ENCODE assay signal across 9 mouse cellular contexts in the genomic region with DNA sequence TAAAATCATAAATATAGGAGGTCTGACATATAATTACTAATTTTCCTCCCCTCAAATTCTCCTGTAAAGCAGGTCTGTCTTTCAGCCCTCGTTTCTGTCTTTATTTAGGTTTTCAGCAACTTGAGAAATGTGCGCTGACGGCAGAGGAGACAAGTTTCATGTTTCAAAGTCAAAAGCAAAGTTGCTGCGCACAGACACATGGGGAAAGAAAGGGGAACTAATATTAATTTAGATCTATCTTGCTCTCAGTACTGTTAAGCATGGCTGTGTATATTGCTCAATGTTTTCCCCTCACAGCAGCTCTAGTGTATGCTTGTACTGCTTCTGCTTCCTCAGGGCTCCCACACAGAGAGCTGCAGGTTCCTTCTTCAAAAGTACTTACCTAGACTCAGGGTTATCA. TPM values are rescaled to one million over a fixed set of nuclear protein-coding genes. Genes with fewer than 3 reads are reported as not detected.
A peak's percentile ranks its signal among the peaks of the same experiment; 100 is the strongest.
DNase-seq lines count a peak whose midpoint lies in the region; ATAC-seq and TF ChIP-seq lines count a peak whose summit lies in the region.
"Had no signal": no experiment of that assay in that cellular context is flagged by ENCODE, and none has a peak within 500 bp of the region (broad histone marks: within the 10 kb centered on the region; RNA-seq: fewer than 3 reads in every experiment).

No protein-coding gene starts in this region.

- no peaks in the 10 kb centered on the region for H3K36me3 ChIP-seq in heart, embryonic 12.5 days
- H3K36me3 ChIP-seq in heart, embryonic 10.5 days = no peaks in the 10 kb centered on the region
- H3K36me3 ChIP-seq in heart, embryonic 14.5 days (ENCODE audit: control insufficient read depth, insufficient read depth, low read length) = no peaks in the 10 kb centered on the region
- H3K36me3 ChIP-seq in liver, postnatal 0 days (replicated peaks; ENCODE audit: insufficient read depth, low read length) = no peaks in the 10 kb centered on the region
- H3K36me3 ChIP-seq in thymus, adult 2 months (ENCODE audit: control insufficient read depth, insufficient read depth, low read length) = 0 out of 2 replicates have a peak, but pooled peaks cover 4% of the 10 kb centered on the region

- no peaks in the 10 kb centered on the region for H3K9me3 ChIP-seq in heart, embryonic 12.5 days (replicated peaks)
- no peaks in the 10 kb centered on the region for H3K9me3 ChIP-seq in heart, embryonic 10.5 days
- no peaks in the 10 kb centered on the region for H3K9me3 ChIP-seq in heart, embryonic 14.5 days (ENCODE audit: control insufficient read depth, low read length)
- H3K9me3 ChIP-seq in liver, postnatal 0 days (ENCODE audit: low read length) = no peaks in the 10 kb centered on the region

- H3K27me3 ChIP-seq in heart, embryonic 12.5 days (replicated peaks) = no peaks in the 10 kb centered on the region
- no peaks in the 10 kb centered on the region for H3K27me3 ChIP-seq in heart, embryonic 10.5 days (ENCODE audit: insufficient read depth, poor library complexity, severe bottlenecking)
- H3K27me3 ChIP-seq in heart, embryonic 14.5 days (ENCODE audit: control insufficient read depth, insufficient read depth, low read length) = 0 out of 2 replicates have a peak, but pooled peaks cover 6% of the 10 kb centered on the region
- H3K27me3 ChIP-seq in liver, postnatal 0 days (ENCODE audit: insufficient read depth, low read length) = no peaks in the 10 kb centered on the region; the same call in 1 of the 2 replicates
- no peaks in the 10 kb centered on the region for H3K27me3 ChIP-seq in thymus, adult 2 months (ENCODE audit: control insufficient read depth, insufficient read depth, low read length)

- WGBS in heart, embryonic 12.5 days = 58% methylated on average over 4 of the region's 4 CpGs
- WGBS in heart, embryonic 10.5 days = 68% methylated on average over 4 of the region's 4 CpGs
- 70% methylated on average over 4 of the region's 4 CpGs for WGBS in heart, embryonic 14.5 days
- WGBS in liver, postnatal 0 days (ENCODE audit: insufficient replicate concordance) = 38% methylated on average over 4 of the region's 4 CpGs
- WGBS in thymus, adult 2 months = 1% methylated on average over 4 of the region's 4 CpGs

- TF ChIP-seq EP300 in liver, postnatal 0 days (IDR thresholded peaks at IDR 0.05; ENCODE audit: low read depth) = no peak

- ATAC-seq in heart, embryonic 12.5 days (ENCODE audit: insufficient number of reproducible peaks, low FRiP score) = no peak
- ATAC-seq in heart, embryonic 14.5 days (ENCODE audit: insufficient number of reproducible peaks, insufficient read depth, low FRiP score, low read depth) = no peak
- ATAC-seq in liver, postnatal 0 days = no peak

- TF ChIP-seq POLR2A in thymus, adult 2 months (IDR thresholded peaks at IDR 0.05; ENCODE audit: control insufficient read depth, extremely low read depth, insufficient read depth, low read length, poor library complexity) = no peak

- H3K4me2 ChIP-seq in heart, embryonic 12.5 days = peak overlapping the region; percentile 24
- peak overlapping the region; percentile 91 for H3K4me2 ChIP-seq in heart, embryonic 14.5 days (ENCODE audit: low read length)
- H3K4me2 ChIP-seq in liver, postnatal 0 days (ENCODE audit: low read depth, low read length) = peak overlapping the region; percentile 76

- DNase-seq in heart, embryonic 10.5 days (ENCODE audit: low spot score) = no peak
- DNase-seq in B cell, adult 2 months = peak; percentile 55 to 57
- DNase-seq in liver, postnatal 0 days = peak; percentile 21
- DNase-seq in retina, embryonic 14.5 days (ENCODE audit: low spot score) = no peak
- no peak for DNase-seq in layer of hippocampus, postnatal 14 days (ENCODE audit: low spot score in 2 of 2)
- no peak for DNase-seq in thymus, adult 2 months
- DNase-seq: gastrocnemius, postnatal 36 days had no signal

- H3K9ac ChIP-seq in heart, embryonic 12.5 days = no peak overlapping the region
- no peak overlapping the region for H3K9ac ChIP-seq in heart, embryonic 14.5 days (ENCODE audit: low read length)
- H3K9ac ChIP-seq in liver, postnatal 0 days (replicated peaks) = peak overlapping the region; percentile 78

- H3K4me1 ChIP-seq in heart, embryonic 12.5 days (replicated peaks) = peaks cover 12% of the 10 kb centered on the region; the same call in 1 of the 2 replicates
- H3K4me1 ChIP-seq in heart, embryonic 10.5 days = peaks cover 15% of the 10 kb centered on the region
- peaks cover 4 to 7% of the 10 kb centered on the region in 2 experiments for H3K4me1 ChIP-seq in heart, embryonic 14.5 days (ENCODE audit: control insufficient read depth in 2 of 2, insufficient read depth in 2 of 2, low read length in 2 of 2)
- peaks cover 18% of the 10 kb centered on the region for H3K4me1 ChIP-seq in liver, postnatal 0 days (ENCODE audit: insufficient read depth)
- peaks cover 18% of the 10 kb centered on the region for H3K4me1 ChIP-seq in thymus, adult 2 months (replicated peaks; ENCODE audit: control insufficient read depth, insufficient read depth, low read length)

- TF ChIP-seq CTCF in liver, postnatal 0 days (IDR thresholded peaks at IDR 0.05; ENCODE audit: low read depth) = no peak
- no peak for TF ChIP-seq CTCF in thymus, adult 2 months (IDR thresholded peaks at IDR 0.05; ENCODE audit: borderline replicate concordance, control insufficient read depth, extremely low read depth, insufficient read depth, low read length, poor library complexity)

- H3K27ac ChIP-seq in heart, embryonic 12.5 days (ENCODE audit: poor library complexity, severe bottlenecking) = no peak overlapping the region
- no peak overlapping the region for H3K27ac ChIP-seq in heart, embryonic 10.5 days
- H3K27ac ChIP-seq in heart, embryonic 14.5 days (replicated peaks in 1 of 2; ENCODE audit: control insufficient read depth in 1 of 2, insufficient read depth in 1 of 2, low read depth in 2 of 2, low read length in 2 of 2) = no peak overlapping the region
- H3K27ac ChIP-seq in liver, postnatal 0 days (ENCODE audit: low read depth) = peak overlapping the region; percentile 95
- no peak overlapping the region; the same call in 1 of the 2 replicates for H3K27ac ChIP-seq in thymus, adult 2 months (ENCODE audit: control insufficient read depth, insufficient read depth, low read length)

- H3K4me3 ChIP-seq in heart, embryonic 12.5 days = peak overlapping the region; percentile 15; the same call in 1 of the 2 replicates
- no peak overlapping the region for H3K4me3 ChIP-seq in heart, embryonic 10.5 days
- H3K4me3 ChIP-seq in heart, embryonic 14.5 days (ENCODE audit: control insufficient read depth in 1 of 2, insufficient read depth in 1 of 2, low read depth in 1 of 2, low read length in 2 of 2) = peak overlapping the region in 1 of 2 experiments; percentile 53; a peak in 1 of 4 replicates
- H3K4me3 ChIP-seq in liver, postnatal 0 days (ENCODE audit: low read depth, low read length) = peak overlapping the region; percentile 69
- H3K4me3 ChIP-seq in thymus, adult 2 months (ENCODE audit: control insufficient read depth, insufficient read depth, low read length) = no peak overlapping the region

RNA-seq across cellular contexts. Expression of gene Itga4, which starts 1.7 kb away (rescaled TPM):
- polyA plus RNA-seq in heart, embryonic 12.5 days (2016; fragmentation: Nextera tagmentation; extraction: Ambion mirVana) = 8.8 and 9.2 TPM in 2 replicates
- 10.8 and 11.3 TPM in 2 replicates for polyA plus RNA-seq in heart, embryonic 10.5 days (2016; fragmentation: Nextera tagmentation; extraction: Ambion mirVana)
- polyA plus RNA-seq in heart, embryonic 14.5 days (2014; fragmentation: Nextera tagmentation; extraction: Ambion mirVana) = 3.4 and 3.8 TPM in 2 replicates
- polyA plus RNA-seq in liver, postnatal 0 days (2015; fragmentation: Nextera tagmentation; extraction: Ambion mirVana) = 8.3 and 10.2 TPM in 2 replicates
- 10 to 100 TPM; 17.3 to 20.1 TPM for total RNA-seq in layer of hippocampus, postnatal 14 days (2021)
- polyA plus RNA-seq in thymus, adult 2 months (2012; rRNA removed) = 26.2 and 27.5 TPM in 2 replicates

Comparison
In these comparisons a context has a peak if more than half of its experiments do, and no peak if none do; other contexts are left out.
1. H3K4me3 ChIP-seq: peak in heart, embryonic 12.5 days (single experiment) and liver, postnatal 0 days (single experiment); none in heart, embryonic 10.5 days (single experiment) and thymus, adult 2 months (single experiment).
2. H3K4me2 ChIP-seq: peak in every context shown above with its lines; median percentile 91 in heart, embryonic 14.5 days; 76 in liver, postnatal 0 days; 24 in heart, embryonic 12.5 days.
3. DNase-seq: peak in B cell, adult 2 months (2 of 2) and liver, postnatal 0 days (single experiment); none in heart, embryonic 10.5 days (single experiment), retina, embryonic 14.5 days (single experiment), layer of hippocampus, postnatal 14 days (0 of 2) and thymus, adult 2 months (single experiment).